Mouse (Mus musculus): ENCODE results near the gene Olfr1179.

- no peak for TF ChIP-seq CTCF (IDR thresholded peaks at IDR 0.05; ENCODE audit: low read depth)
- no peak for TF ChIP-seq EP300 (IDR thresholded peaks at IDR 0.05; ENCODE audit: low read depth)
Observed at GRCm38 (mm10) chr2:88449031-88449430, 42.8 kb upstream of the Olfr1179 start, which contains the start of gene Gm13757.
